14 mouse cellular contexts compared by ENCODE assay signal in genomic region chr10:28228208-28228607, GRCm38 (mm10).
"Had no signal": no experiment of that assay in that cellular context is flagged by ENCODE, and none has a peak within 500 bp of the region (broad histone marks: within the 10 kb centered on the region; RNA-seq: fewer than 3 reads in every experiment).

No protein-coding gene starts in this region.

- H3K9ac ChIP-seq: kidney, embryonic 15.5 days; limb, embryonic 12.5 days; liver, embryonic 13.5 days; lung, embryonic 15.5 days; midbrain, embryonic 12.5 days; neural tube, embryonic 13.5 days had no signal

- DNase-seq: kidney, adult 2 months; kidney, postnatal 14 days; liver, embryonic 13.5 days; retina, postnatal 1 day; right cerebral cortex, postnatal 4 days; thymus, adult 2 months; thymus, postnatal 25 days had no signal

- H3K4me3 ChIP-seq: kidney, embryonic 15.5 days; left cerebral cortex, adult 2 months; limb, embryonic 12.5 days; liver, embryonic 13.5 days; lung, embryonic 15.5 days; midbrain, embryonic 12.5 days; neural tube, embryonic 13.5 days had no signal

- ATAC-seq: midbrain, embryonic 16.5 days had no signal

- H3K4me2 ChIP-seq: kidney, embryonic 15.5 days; limb, embryonic 12.5 days; liver, embryonic 13.5 days; lung, embryonic 15.5 days; midbrain, embryonic 12.5 days; neural tube, embryonic 13.5 days had no signal

- H3K36me3 ChIP-seq: kidney, embryonic 15.5 days; limb, embryonic 12.5 days; liver, embryonic 13.5 days; lung, embryonic 15.5 days; midbrain, embryonic 12.5 days; neural tube, embryonic 13.5 days had no signal

- H3K27ac ChIP-seq: kidney, embryonic 15.5 days; left cerebral cortex, adult 2 months; limb, embryonic 12.5 days; liver, embryonic 13.5 days; lung, embryonic 15.5 days; midbrain, embryonic 12.5 days; neural tube, embryonic 13.5 days had no signal

- H3K27me3 ChIP-seq: kidney, embryonic 15.5 days; limb, embryonic 12.5 days; liver, embryonic 13.5 days; lung, embryonic 15.5 days; midbrain, embryonic 12.5 days; neural tube, embryonic 13.5 days had no signal

- H3K9me3 ChIP-seq: kidney, embryonic 15.5 days; limb, embryonic 12.5 days; liver, embryonic 13.5 days; lung, embryonic 15.5 days; midbrain, embryonic 12.5 days; neural tube, embryonic 13.5 days had no signal
